Mouse (Mus musculus) heart, embryonic 14.5 days (tissue): ENCODE data around the gene Myadml2. TPM values are rescaled to one million over a fixed set of nuclear protein-coding genes. Genes with fewer than 3 reads are reported as not detected.

ENCODE experiments used
- ATAC-seq: fragments of 200-750 bp; cut with Nextera tagmentation; 2 replicates; pipeline ENCODE4 v1.8.0; 2017; ENCODE audit warnings: low read depth, moderate TSS enrichment; ENCODE audit not compliant: insufficient number of reproducible peaks, insufficient read depth, low FRiP score
- H3K27ac ChIP-seq, 2 experiments: fragments of 200-500 bp in 1 of 2; fragments of 300-500 bp in 1 of 2; sonication (generic) in 1 of 2; replicated peaks in 1 of 2; 2 replicates each; pipeline ENCODE4 v1.5.1; 2012 to 2014; ENCODE audit warnings: low read depth in 2 of 2, low read length in 2 of 2, control low read depth in 1 of 2, mild to moderate bottlenecking in 1 of 2, mixed read lengths in 1 of 2; ENCODE audit not compliant: control insufficient read depth in 1 of 2, insufficient read depth in 1 of 2
- H3K27me3 ChIP-seq: fragments of 300-500 bp; sonication (generic); 2 replicates; pipeline ENCODE4 v1.6.1; 2014; ENCODE audit warnings: mild to moderate bottlenecking, low read length, control low read depth; ENCODE audit not compliant: control insufficient read depth, insufficient read depth
- H3K36me3 ChIP-seq: fragments of 300-500 bp; sonication (generic); 2 replicates; pipeline ENCODE4 v1.6.1; 2014; ENCODE audit warnings: mild to moderate bottlenecking, control low read depth, low read length, mixed read lengths; ENCODE audit not compliant: control insufficient read depth, insufficient read depth
- H3K4me1 ChIP-seq, 2 experiments: fragments of 200-500 bp in 1 of 2; fragments of 300-500 bp in 1 of 2; sonication (generic) in 1 of 2; 2 replicates each; pipeline ENCODE4 v1.6.1; 2012 to 2014; ENCODE audit warnings: low read length in 2 of 2, control low read depth in 1 of 2, mixed read lengths in 1 of 2; ENCODE audit not compliant: control insufficient read depth in 2 of 2, insufficient read depth in 2 of 2
- H3K4me2 ChIP-seq: fragments of 300-500 bp; sonication (generic); 2 replicates; pipeline ENCODE4 v1.6.1; 2014; ENCODE audit warnings: mild to moderate bottlenecking, low read length
- H3K4me3 ChIP-seq, 2 experiments: fragments of 200-500 bp in 1 of 2; fragments of 300-500 bp in 1 of 2; sonication (generic) in 1 of 2; 2 replicates each; pipeline ENCODE4 v1.5.1; 2012 to 2014; ENCODE audit warnings: low read length in 2 of 2, mild to moderate bottlenecking in 2 of 2, control low read depth in 1 of 2, low read depth in 1 of 2, moderate library complexity in 1 of 2; ENCODE audit not compliant: control insufficient read depth in 1 of 2, insufficient read depth in 1 of 2
- H3K9ac ChIP-seq: fragments of 300-500 bp; sonication (generic); 2 replicates; pipeline ENCODE4 v1.6.1; 2014; ENCODE audit warnings: mild to moderate bottlenecking, low read length
- H3K9me3 ChIP-seq: fragments of 300-500 bp; sonication (generic); 2 replicates; pipeline ENCODE4 v1.6.1; 2016; ENCODE audit warnings: low read length, control low read depth; ENCODE audit not compliant: control insufficient read depth
- WGBS: fragments of 180-500 bp; shearing (Covaris S2); extraction: QIAGEN DNeasy Blood & Tissue Kit; methylation state at CpG from one replicate; pipeline ENCODE4 v1.1.7; 2014; 5-methylcytosine and 5-hydroxymethylcytosine counted together
- polyA plus RNA-seq: library from polyadenylated mRNA; unstranded; fragments of >200 nt; fragmentation: Nextera tagmentation; extraction: Ambion mirVana; gene quantifications from 2 replicates; pipeline ENCODE4 v1.2.1, GENCODE M21; 2014

The Myadml2 gene
- polyA plus RNA-seq, 1 experiment from 2014 or later: 19.5 TPM

DNA sequence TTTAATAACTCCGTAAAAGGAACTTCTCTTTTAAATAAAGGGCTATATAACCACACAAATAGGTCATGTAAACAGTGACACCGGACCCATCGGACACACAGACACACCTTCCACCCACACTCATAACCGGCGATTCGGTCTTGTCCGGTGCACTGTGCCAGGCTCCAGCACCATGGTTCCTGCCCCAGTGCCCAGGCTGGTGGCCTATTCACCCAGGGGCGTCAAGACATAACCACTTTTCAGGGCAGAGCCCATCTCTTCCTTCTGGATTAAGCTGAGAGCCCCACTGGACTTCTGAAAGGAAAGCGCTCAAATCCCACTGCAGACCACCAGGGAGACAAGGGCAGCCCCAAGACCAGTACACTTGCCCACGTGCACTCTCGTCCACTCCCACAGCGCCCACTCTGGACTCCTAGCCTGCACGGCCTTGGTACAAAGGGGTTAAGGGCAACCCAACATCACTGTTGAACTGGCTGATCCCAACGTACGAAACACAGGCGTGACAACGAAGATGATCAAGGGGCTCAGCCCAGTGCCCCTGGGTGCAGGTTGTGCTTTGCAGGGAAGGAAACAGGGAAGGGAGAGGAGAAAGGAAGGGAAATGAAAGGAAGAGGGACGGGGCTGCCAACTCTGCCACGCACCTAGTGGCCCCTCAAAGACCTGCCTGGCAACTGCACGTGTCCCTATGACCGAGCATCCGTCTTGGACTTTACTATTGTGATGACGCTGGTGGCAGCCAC, 19.2 kb downstream of the Myadml2 start:
- WGBS: 94% methylated on average over 23 of the region's 23 CpGs
- no peak overlapping the region for H3K27ac ChIP-seq
- peaks cover 30 to 45% of the 10 kb centered on the region in 2 experiments for H3K4me1 ChIP-seq
- H3K4me3 ChIP-seq: no peak overlapping the region
- peaks cover 21% of the 10 kb centered on the region for H3K36me3 ChIP-seq
- no peak overlapping the region; the same call in 1 of the 2 replicates for H3K4me2 ChIP-seq
- no peaks in the 10 kb centered on the region for H3K9me3 ChIP-seq
- ATAC-seq: no peak
- H3K9ac ChIP-seq: no peak overlapping the region
- no peaks in the 10 kb centered on the region for H3K27me3 ChIP-seq

DNA sequence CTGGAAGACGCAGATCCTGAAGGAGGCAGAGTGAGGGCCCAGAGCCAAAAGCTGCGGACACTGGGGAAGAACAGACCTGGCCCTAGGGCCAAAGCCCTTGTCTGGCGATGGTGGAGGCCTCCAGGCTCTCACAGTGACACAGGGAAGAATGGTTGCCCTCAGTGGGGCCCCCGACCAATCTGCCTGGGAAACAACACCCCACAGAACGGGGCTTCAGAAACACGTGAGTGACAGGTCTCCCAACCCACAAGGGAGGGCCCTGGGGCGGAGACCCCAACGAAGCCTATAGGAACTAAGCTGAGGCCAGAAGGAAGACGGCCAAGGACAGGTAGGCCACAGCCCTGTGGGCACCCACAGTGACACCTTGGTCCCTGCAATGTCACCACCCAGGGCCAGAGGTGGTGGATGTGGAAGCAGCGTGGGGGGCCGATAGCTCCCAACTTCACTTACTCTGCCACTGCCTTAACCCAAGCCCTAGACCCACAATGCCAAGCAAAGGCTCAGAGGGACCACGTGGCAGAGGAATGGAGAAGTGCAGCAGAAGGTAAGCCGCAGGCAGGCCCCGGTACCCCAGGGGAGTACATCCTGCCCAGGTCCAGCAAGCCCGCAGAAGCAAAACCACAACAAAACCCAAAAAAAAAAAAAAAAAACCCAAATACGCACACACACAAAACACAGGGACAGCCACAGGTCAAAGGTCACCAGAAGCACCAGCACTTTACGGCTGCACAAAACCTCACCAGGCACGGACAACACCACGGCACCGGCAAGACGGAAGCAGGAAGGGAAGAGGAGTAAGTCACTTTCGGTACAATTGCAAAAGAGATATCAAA, 20.3 kb downstream of the Myadml2 start:
- Histone ChIP-seq H3K4me2 (no peak overlapping the region), H3K4me1 (peaks cover 30 to 46% of the 10 kb centered on the region in 2 experiments), H3K27me3 (no peaks in the 10 kb centered on the region), H3K9ac (no peak overlapping the region), H3K9me3 (no peaks in the 10 kb centered on the region), H3K36me3 (peaks cover 28% of the 10 kb centered on the region), H3K27ac (no peak overlapping the region), H3K4me3 (no peak overlapping the region)
- ATAC-seq: no peak
- 86% methylated on average over 22 of the region's 22 CpGs for WGBS

DNA sequence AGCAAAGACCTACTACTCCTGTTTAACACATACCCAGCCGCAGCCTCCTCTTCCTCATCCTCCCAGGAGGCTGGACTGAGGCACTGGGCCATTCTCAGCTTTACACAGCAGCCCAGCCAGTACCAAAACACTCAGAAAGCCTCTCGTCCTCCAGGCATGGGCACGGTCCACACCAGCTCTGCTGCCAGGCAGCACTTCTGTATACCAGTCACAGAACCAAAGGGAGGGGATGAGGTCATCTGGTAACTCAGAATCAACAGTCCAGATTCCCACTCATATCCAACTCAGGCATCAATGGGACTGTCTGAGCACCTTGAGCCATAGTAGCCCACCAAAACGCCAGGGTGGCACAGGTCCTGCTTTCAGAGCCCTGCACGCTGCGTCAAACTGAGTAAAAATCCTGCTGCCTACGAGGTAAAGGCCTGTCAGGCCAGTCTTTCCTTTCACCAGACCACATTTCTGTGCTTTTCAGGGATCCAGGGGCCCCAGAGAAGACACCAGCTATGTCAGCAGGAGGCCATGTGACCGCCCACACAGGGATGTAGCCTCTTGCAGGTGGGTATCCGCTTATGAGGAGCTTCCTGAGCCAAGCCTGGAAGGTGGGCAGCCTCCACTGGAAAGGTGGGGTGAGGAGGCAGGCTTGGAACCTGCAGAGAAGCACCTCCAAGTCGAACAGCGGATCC, 21.0 kb downstream of the Myadml2 start:
- peaks cover 26 to 42% of the 10 kb centered on the region in 2 experiments for H3K4me1 ChIP-seq
- H3K4me2 ChIP-seq: no peak overlapping the region
- peaks cover 36% of the 10 kb centered on the region for H3K36me3 ChIP-seq
- no peak for ATAC-seq
- no peak overlapping the region for H3K9ac ChIP-seq
- 87% methylated on average over 11 of the region's 11 CpGs for WGBS
- no peak overlapping the region for H3K27ac ChIP-seq
- H3K9me3 ChIP-seq: no peaks in the 10 kb centered on the region
- H3K4me3 ChIP-seq: no peak overlapping the region
- no peaks in the 10 kb centered on the region for H3K27me3 ChIP-seq

DNA sequence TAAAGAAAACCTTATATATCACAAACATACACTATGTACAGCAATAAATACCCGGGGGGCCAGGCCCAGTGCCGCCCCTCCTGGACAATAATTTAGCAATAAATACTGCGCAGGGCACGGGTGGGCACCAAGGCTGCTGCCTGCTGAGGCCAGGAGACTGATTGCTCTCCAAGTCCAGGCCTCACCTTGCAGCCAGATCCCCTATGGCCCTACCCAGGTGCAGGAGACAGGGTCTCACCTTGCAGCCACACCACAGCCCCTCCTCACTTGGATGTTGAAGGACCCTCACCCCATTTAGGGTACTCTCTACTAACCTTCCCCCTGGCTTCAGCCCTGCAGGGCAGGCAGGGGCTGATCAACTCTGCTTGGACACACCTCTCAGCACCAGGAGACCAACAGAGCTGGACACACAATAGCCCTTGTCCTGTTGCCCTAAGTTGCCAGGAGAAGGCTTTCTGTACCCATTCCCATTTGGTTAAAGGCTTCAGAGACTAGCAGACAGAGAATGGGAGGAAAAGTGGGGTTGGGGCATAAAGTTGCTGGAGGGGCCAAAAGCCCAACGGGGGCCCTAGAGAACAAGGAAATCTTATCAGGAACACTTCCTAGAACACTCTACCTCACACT, 22.7 kb downstream of the Myadml2 start, which contains the start of gene Sirt7:
TSS of gene Sirt7 (minus strand) at position 89 of the 624 bp plus-strand sequence.
- H3K9ac ChIP-seq: peak within 1 kb of the TSS; percentile 78
- WGBS: 11% methylated on average over 5 of the region's 5 CpGs
- H3K4me3 ChIP-seq: peak within 1 kb of the TSS; percentile 86 to 97
- peak within 1 kb of the TSS; percentile 28 to 76 for H3K27ac ChIP-seq
- H3K36me3 ChIP-seq: peaks cover 50% of the 10 kb centered on the region
- H3K9me3 ChIP-seq: no peaks in the 10 kb centered on the region
- no peaks in the 10 kb centered on the region for H3K27me3 ChIP-seq
- ATAC-seq: no peak; the same call in 1 of the 2 replicates
- H3K4me1 ChIP-seq: peaks cover 14 to 25% of the 10 kb centered on the region in 2 experiments
- H3K4me2 ChIP-seq: peak within 1 kb of the TSS; percentile 97

DNA sequence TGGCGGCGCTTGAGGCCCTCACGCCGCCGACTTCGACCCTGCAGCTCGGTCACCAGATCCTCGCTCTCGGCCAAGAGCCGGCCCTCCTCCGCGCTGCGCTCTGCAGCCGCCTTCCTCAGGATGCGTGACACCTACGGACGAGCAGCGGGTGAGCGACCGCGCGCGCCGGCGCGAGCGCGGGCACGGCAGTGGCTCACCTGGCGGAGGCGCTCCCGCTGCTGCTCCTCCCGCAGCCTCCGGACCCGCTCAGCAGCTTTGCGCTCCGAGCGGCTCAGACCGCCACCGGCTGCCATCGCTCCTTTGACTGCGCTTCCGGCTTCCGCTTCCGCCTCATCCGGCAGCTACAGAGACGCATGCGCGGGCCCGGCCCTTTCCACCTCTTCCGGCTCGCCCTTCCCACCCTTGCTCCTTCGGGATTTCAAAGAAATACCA, 23.3 kb downstream of the Myadml2 start:
- Histone ChIP-seq H3K4me3 (peak overlapping the region; percentile 86 to 97), H3K36me3 (peaks cover 56% of the 10 kb centered on the region), H3K27ac (peak overlapping the region; percentile 6 to 76), H3K9me3 (no peaks in the 10 kb centered on the region), H3K9ac (peak overlapping the region; percentile 78), H3K27me3 (no peaks in the 10 kb centered on the region), H3K4me1 (peaks cover 9 to 20% of the 10 kb centered on the region in 2 experiments; a peak in 3 of 4 replicates), H3K4me2 (peak overlapping the region; percentile 97)
- peak; percentile 69 for ATAC-seq
- under 1% methylated on average over 52 of the region's 53 CpGs for WGBS

DNA sequence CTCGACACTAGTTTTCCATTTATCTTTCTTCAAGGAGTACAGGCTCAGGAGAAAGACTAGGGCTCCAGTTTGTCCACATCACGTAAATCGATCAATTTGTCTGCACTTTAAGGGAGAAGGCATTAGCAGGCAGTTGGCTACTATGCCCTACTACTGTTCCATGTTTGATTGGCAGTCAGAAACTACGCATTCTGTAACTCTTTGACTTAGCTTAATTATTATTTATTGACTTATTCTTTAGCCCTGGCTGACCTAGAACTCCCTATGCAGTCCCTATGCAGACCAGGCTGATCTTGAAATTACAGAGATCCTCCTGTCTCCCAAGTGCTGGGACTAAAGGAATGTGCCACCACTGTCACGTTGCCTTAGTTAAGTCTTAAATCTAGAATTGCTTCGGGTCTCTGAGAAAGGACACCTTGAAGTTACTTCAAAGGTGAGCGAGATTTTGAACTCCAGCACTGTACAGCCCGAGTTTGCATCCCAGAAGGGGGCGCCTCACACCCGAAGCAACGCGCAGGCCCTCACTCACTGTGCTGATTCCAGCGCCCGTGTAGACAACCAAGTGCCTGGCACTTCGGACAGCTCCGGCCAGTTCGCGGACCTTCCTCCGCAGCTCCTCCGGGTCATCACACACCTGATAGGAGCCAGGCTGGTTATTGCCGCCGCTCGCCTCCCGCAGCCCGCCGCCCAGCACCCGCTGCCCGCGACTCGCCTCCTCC, 23.8 kb downstream of the Myadml2 start:
- peak overlapping the region; percentile 97 for H3K4me2 ChIP-seq

More for the DNA sequence above, 23.8 kb downstream of the Myadml2 start:
- Histone ChIP-seq H3K9ac (peak overlapping the region; percentile 78), H3K4me1 (peaks cover 5 to 15% of the 10 kb centered on the region in 2 experiments; a peak in 3 of 4 replicates), H3K27me3 (no peaks in the 10 kb centered on the region), H3K4me3 (peak overlapping the region; percentile 86 to 97), H3K36me3 (peaks cover 57% of the 10 kb centered on the region), H3K27ac (peak overlapping the region; percentile 6 to 76; a peak in 3 of 4 replicates), H3K9me3 (no peaks in the 10 kb centered on the region)
- WGBS: 12% methylated on average over 29 of the region's 30 CpGs
- peak; percentile 76 for ATAC-seq
